Mouse (Mus musculus): ENCODE data around the gene Fh1.

Gene Fh1

DNA sequence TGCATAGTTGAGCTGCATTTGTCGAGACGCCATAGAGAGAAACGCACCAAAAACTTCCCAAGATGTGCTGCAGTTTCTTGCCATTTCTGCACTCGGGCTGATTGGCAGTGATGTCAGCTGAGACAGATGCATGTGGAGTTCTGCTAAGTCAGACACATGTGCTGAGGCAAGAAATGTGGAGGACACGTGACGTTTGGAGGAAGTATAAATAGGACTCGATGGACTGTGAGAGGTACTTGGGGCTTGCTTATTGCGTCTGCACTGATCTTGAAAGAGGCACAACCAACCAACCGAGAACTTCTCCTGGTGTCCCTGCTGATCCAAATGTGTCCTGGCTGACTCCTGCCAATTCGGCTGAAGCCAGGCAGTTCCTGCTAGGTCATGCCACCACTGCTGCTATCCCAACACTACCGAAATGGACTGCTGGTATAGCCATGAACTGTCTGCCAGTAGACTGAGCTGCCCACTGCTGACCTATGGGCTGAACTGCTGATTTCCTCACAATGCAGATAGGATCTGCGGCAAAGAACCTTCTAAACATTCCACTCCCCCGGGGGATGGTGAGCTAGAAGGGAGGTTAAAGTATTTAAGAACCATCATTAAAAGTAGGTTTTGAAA is 5.5 kb downstream of the Fh1 start, which contains the start of gene Kmo:
Gene Kmo, plus strand, starts transcription at position 568 of the 618 bp plus-strand sequence.
- no peak for DNase-seq

DNA sequence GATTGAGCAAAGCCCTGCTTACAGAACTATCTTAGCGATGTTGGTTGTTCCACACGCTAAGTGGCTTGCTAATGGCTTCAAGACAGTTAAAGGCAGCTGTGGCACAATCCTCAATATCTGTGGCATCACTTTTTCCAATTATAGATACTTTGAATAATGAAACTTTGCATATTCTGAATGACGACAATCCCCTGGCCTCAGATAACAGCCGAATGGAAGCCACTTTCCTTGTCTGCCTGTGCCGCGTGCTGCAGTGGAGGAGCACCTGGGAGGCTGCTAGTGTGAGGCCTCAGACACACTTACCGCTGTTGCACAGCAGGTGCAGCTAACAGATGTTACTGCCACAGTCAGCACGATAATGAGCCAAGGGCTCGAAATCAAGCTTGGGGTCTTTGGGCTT is 10.4 kb downstream of the Fh1 start:
- DNase-seq: no peak

DNA sequence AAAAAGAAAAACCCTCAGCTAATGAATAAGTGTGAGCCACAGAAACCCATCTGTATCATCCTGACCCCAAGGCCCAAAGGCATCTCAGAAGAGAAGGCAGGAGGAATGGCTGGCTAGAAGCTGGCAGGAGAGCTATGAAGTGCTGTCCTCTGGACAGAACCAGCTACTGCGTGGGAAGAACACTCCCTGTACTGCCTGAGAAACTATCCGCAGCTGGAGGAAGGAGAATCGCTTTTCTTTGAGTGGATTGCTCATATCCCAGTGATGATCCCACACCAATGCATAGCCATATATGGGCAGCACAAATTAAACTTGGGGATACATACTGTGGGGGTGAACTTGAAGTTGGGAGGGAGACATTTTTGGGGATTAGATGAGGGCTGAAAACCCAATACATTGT is 16.7 kb downstream of the Fh1 start:
- DNase-seq: peak; percentile 33

DNA sequence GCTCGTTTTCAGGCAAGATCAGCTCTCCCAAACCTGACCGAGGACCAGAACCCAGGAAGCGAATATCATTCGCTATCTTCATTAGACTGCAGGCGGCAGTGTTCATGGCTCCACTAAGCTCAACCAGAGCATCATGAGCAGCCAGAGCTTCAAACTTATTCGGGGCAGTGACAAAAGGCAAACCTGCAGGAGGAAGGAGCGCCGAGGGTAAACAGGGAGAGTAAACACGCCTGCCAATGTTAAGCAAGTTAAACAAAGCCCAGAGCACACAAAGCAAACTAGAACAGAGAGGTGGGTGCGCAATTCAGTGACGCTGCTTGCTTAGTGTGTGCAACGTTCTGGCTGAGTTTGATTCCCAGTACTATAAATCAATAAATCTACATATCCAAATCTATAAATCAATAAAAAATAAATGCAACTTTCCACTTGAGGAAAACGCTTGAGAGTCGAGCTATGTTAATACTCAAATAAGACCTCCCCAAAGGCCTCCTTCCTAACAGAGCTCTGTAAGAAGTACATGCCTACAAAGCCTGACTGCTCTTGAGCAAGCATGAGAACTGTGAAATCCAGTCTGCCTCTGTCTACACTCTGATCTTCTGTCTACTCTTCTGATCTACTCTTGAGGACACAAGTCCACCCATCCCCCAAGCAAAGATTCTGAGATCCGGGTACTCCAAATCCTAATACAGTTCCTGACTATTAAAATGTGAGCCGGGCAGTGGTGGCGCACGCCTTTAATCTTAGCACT is 17.4 kb downstream of the Fh1 start:
- no peak for DNase-seq

DNA sequence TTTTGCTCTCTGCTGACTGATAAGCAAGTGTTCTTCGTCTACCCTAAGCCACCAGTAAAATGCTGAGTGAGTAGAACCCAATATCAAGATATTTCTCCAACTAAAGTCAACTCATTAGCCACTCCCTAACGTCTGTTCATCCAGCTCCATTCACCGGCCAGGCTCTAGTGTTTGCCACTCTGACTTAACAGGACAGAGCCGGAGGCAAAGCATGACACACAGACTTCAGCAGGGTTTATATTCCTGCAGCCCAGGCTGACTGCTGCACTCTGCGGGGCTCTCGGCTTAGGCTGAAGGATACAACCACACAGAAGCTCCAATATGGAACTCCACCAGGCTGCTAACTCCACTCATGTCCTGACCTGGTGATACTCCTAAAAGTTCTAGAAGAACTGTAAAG is 18.1 kb downstream of the Fh1 start:
- DNase-seq: no peak

DNA sequence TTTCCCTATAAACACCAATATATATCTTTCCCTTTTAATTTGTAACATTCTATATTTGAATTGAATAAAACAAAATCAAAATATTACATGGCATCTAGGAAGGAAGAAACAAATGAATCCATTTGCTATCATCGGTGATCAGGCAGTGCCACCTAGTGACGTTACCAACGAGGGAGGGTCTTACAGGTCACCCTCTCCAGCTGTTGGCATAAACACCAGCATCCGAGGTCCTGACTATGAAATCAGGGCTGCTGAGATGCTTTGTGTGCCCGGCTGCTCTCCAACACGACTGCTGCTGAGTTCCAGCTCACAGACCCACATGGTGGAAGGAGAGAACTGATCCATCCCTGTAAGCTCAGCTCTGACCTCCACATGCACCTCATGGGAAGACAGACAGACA is 22.0 kb downstream of the Fh1 start:
- no peak for DNase-seq

DNA sequence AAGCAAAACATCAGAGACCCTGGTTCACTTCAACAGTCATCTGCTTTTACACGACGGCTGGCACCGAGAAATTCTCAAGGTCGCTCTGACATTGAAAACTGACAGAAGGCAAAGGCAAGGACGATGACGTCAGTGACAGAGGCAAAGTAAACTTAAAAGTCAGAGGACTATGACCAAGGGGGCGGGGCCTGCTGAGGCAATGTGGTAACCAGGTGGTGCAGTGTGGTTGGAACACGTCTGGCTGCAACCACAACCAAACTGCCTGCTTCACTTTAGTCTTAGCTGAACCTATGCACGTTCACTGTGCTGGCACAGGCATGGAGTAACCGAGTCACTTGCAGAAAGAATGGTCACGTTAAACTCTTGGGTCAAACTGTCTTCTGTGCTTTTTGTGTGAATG is 23.2 kb downstream of the Fh1 start:
- DNase-seq: no peak

DNA sequence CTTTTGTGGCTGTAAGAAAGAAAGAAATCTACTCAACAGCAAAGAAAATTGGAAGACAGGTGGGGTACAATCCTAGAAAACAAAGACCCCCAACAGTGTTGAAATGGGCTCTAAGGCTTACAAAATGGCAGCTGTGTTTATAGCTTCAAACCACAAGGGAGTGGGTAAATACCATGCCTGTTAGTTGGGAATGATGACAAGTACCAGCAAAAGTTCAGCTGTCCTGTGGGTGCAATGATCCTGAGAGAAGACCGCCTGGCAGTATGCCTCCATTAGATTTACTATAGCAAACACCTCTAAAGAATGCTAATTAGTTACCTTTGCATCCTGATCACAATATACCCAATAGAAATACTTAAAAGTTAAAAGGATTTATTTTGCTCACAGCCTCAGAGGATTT is 32.6 kb downstream of the Fh1 start:
- no peak for DNase-seq

DNA sequence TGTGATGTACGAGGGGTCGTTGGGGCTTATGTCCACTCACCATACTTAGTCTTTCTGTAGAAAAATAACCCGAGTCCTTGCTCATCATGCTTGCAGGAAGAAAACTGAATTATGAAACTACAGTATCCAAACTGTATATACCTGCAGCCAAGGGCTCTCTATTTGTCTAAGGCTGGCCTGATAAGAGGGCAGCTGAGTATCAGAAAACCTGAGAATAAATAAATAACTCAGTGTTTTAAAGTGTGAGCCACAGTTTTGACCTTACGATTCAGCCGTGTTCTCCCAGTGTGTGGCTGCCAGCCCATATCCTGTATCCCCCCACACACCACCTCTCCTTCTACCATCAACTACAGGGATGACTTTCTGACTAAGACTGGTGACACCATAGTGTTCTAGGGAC is 38.8 kb downstream of the Fh1 start:
- DNase-seq: no peak

DNA sequence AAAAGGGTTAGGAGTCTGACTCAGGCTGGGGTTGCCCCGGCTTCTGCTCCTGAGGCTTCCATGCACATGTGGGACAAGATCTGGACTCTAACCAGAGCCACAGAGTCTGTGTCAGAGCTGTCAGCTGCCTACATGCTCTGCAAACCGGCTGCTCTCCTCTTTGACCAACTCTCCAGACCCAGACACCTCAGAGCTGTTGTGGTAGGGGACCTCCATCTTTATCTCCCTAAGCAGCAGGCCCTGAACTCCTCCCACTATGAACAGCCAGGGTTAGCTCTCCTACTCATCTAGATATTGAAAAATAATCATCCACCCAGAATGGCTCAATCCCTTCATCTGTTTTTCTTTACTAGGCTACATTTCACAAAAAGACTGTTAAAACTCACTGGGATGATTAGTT is 40.2 kb downstream of the Fh1 start:
- DNase-seq: no peak

DNA sequence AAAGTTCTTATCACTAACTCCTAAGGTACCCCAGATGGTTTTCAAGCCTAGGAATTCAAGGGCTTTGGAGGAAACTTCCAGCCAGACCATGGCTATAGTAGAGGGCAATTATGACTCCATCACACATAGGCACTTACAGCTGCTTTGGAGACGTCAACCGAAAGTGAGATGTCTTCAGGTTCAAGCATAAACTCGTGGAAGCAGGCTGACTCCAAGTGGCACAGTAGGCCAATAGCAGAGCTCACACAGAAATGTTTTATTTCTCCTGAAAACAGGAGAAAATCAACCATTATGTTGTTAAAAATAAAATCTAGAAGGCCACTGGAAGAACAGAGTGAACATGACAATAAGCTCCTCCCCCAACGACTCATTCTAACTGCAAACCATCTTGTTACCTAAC is 42.6 kb downstream of the Fh1 start:
- no peak for DNase-seq

DNA sequence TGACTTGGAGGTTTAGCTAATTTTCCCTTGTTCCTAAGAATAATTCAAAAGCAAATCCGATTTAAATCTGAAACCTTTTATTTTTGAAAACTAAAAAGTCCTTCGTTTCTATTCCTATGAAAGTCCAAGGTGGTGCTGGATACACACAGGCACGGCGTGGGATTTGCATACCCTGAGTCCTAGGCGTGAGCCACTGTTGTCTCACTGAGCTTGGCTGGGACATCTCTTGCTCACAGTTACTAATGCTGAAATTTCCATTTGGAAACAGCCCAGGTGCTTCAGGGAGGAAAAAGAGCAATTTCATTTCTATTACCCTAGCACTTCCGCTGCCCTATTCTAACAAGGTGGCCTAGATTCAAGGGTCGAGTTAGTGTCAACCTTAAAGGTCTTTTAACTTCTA is 45.1 kb downstream of the Fh1 start:
- DNase-seq: peak; percentile 35

DNA sequence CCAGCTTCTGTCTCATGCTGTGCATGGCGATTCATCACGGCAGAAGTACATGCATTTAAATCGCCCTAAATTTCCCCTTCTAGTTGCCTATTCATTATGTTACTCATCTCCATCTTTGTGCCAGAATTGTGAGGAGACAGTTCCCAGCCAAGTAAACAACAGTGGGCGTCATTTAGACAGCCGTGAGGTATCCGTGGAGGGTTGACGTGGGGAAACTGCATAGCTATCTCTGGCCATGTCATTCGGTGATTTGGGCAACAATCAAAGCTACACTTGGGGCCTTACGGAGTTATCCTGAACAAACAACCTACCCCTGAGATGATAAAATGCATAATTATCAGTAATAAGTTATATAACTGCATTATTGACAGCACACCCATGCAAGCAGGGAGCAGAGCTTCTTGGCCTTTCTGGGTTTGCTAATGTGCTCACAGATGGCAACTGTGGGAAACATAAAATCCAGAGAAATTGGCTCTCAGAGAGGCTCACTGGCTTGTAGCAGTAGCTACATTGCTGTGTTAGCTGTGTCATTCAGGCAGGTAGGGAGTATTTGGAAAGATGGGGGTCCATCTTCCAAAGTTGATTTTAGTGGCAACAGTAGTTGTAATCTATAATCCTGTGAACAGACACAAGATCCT is 45.7 kb downstream of the Fh1 start:
- DNase-seq: peak; percentile 51

DNA sequence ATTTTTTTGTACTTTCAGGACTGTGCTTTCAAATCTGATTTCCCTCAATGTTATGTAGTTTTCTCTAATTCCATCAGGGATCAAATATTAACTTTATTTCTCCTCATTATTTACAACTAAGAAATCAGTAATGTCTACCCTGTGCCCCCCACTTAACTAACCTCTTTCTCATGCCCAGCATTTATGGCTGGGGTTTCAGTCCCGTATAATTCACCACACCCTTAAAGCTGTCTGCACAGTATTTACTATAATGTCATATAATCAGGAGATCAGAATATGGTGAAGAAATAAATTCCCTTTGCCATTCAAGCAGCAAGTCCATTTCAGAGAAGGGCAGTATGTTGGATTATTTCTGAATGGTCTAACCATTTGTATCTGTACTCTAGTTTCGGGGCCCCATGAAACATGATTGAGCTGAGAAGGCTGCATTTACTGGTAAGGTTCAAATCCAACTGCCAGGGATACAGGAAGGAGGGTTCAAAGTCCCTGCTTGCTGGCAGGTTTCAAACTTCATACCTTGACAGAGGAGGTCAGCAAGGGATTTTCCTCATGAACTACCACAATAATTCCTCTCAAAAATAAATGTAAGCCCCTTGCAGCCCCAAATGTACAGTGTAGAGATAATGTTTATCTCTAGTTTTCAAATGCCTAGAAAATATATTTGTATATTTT is 46.9 kb downstream of the Fh1 start:
- no peak for DNase-seq

DNA sequence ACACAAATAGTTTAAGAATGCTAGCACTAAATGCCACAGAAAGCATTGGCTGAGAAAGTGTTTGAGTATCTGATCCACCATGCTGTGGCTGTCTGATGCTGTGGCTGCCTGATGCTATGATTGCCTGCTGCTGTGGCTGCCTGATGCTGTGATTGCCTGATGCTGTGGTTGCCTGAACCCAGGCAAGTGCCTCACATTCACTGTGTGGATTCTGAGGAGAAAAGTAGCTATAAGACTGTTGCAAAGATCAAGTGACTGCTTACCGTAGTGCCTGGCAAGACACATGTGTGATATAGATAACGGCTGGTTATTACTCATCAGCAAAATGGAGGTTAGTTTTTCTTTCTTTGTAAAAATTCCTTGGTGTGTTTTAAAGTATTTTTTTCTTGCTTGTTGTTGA is 51.3 kb downstream of the Fh1 start:
- no peak for DNase-seq

DNA sequence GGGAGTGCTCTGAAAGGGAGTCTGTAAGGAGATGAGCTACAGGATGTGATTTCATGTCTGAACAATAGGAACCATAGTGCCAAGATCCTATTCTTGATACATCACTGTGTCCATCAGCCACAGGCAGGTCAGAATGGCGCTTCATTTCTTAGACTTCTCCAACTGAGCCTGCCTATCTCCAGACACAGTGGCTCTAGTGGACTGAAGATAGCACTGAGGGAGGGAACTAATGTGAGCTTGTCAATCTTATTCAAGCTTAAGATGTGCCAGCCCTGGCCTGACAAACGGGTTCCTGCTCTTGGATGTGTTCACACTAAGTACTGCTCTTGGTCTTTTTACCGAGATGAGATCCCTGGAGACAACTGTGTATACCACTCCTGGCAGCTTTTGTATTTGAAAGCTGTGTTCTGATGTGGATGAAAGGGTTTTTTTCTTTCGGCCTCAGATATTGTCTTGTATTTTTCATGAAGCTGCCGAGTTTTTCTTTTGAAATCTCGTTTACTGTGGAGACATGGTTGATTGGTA is 59.8 kb downstream of the Fh1 start:
- no peak for DNase-seq

DNA sequence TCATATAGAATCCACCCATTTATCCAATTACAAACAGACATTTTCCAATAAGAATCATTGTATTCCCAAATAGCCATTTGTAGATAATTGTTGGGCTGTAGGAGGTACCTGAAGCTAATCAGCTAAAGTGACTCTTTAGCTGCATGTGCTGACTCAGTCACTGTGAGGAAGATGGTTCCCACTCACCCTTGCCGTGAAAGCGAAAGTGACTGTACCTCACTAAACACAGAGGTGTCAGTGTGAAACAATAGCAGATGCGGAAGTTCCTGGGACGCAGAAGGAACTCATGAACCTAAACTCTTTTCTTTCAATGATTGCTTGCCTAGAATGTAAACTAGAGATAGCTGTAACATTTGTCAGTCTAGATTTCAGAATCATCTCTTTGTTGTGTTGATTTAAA is 61.1 kb downstream of the Fh1 start:
- no peak for DNase-seq

DNA sequence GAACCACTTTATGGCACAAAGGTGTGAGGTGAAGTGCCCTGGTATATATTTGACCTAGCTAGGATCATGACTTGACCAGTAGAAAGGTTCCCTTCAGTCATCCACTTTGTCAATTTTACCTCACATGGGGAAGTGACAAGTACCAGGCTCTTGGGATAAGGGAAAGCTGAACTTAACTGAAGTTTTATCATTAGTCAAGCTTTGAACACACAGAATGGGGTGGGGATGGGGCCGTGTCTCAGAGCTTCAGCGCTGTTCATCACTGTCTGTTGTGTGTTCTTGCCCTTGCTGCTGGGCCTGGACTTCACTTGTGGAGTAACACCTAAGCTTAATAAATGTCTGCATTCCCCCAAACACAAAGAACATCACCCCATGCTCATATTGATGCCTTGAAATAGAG is 63.1 kb downstream of the Fh1 start:
- no peak for DNase-seq

DNA sequence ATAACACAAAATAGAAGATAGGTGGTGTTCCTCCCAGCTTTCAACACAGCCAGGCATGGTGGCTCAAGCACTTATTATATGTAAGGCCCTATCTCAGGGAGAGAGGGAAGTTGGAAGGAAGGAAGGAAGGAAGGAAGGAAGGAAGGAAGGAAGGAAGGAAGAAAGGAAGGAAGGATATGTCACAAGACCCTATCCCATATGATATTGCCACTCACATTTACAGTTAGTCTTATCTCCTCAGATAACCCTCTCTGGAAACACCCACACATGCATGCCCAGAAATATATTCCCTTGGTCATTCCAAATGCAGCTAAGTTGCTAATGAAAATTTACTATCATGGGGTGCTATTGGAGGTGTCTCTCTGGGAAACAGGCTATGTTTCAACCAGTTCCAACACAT is 63.6 kb downstream of the Fh1 start:
- DNase-seq: no peak

DNA sequence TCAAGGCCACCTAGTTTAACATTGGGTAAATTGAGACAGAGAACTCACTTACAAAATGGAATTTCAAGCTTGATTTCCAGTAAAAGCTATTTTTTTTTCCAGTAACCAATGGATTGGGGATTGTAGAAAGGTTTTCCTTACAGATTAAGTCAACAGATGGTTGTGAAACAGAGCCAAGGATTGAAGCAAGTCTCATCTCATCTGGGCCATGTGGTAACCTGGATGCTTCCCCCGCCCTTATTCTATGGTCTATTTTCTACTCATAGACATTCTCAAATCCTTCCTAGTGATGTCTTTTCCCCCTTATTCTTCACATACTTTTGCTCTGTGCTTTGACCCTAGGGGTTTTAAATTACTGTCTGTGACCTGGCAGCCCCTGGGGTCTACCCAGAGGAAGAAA is 70.8 kb downstream of the Fh1 start:
- no peak for DNase-seq

DNA sequence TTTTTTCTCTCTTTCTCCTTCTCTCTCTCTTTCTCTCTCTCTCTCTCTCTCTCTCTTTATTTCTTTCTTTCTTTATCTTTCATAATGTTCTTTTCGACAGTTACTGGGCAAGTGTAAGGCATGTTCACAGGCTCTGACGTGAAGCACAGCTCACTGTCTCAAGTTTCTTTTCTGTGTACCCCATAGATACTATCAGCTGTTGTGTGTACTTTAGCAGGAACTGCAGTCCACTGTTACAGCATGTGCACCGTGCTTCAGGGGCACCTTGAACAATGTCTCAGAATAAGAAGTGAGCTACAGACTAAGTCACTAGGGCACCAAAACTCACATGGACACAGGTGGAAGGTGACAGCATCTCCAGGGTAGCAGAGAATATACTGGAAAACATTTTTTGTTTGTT is 73.0 kb downstream of the Fh1 start:
- no peak for DNase-seq

DNA sequence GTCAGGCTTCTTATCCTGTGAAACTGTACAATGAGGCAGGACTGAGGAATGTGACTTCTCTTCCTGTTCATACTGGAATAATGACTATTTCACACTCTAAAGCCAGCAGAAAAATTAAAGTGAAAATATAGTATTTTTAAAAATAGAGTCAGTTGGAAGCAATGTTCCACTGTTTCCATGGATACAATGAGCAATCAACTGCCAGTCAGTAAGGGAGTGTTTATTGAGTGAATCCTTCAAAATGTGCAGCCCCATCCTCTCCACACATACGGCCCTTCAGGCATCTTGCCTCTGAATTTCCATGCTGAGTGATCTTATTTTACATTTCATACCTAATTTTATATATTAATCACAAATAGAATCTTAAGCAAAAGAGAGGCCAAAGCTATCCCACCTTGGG is 74.8 kb downstream of the Fh1 start:
- DNase-seq: no peak
